Mouse (Mus musculus) R1 (cell line): ENCODE data around the gene Ppp4c.
"Not testable (repeated sequence)": the region's sequence is repeated elsewhere in the genome, so short reads cannot be mapped to it uniquely, and the experiment has no call there.

ENCODE experiments used
- DNase-seq: peaks from one replicate; pipeline ENCODE4 v3.0.0-alpha.2; 2018; ENCODE audit warnings: low read depth, low spot score

Gene Ppp4c

GRCm38 (mm10) chr7:126781661-126782370, 10.5 kb downstream of the Ppp4c start:
- no peak for DNase-seq

- DNase-seq: no peak
Measured at GRCm38 (mm10) chr7:126780971-126781635, 11.2 kb downstream of the Ppp4c start, which contains the start of gene Tbx6. Gene Tbx6 (plus strand): TSS chr7:126781483.

GRCm38 (mm10) chr7:126779983-126780970, 12.0 kb downstream of the Ppp4c start:
- peak; percentile 87 for DNase-seq

GRCm38 (mm10) chr7:126779101-126779500, 13.2 kb downstream of the Ppp4c start:
- DNase-seq: not testable (repeated sequence)

GRCm38 (mm10) chr7:126778147-126778546, 14.1 kb downstream of the Ppp4c start:
- DNase-seq: no peak

GRCm38 (mm10) chr7:126777476-126777875, 14.8 kb downstream of the Ppp4c start:
- DNase-seq: no peak

GRCm38 (mm10) chr7:126776598-126777057, 15.7 kb downstream of the Ppp4c start, which contains the start of gene Ypel3:
Gene Ypel3 (plus strand): TSS chr7:126776955.
- peak; percentile 81 for DNase-seq

- no peak for DNase-seq
Measured at GRCm38 (mm10) chr7:126775978-126776234, 16.4 kb downstream of the Ppp4c start.

GRCm38 (mm10) chr7:126775185-126775977, 16.9 kb downstream of the Ppp4c start:
- DNase-seq: no peak

GRCm38 (mm10) chr7:126774463-126774862, 17.8 kb downstream of the Ppp4c start:
- DNase-seq: no peak

GRCm38 (mm10) chr7:126773351-126773750, 18.9 kb downstream of the Ppp4c start:
- DNase-seq: no peak

- no peak for DNase-seq
Measured at GRCm38 (mm10) chr7:126770784-126771183, 21.5 kb downstream of the Ppp4c start.

- no peak for DNase-seq
Measured at GRCm38 (mm10) chr7:126767001-126767400, 25.3 kb downstream of the Ppp4c start.

GRCm38 (mm10) chr7:126766201-126766600, 26.1 kb downstream of the Ppp4c start, which contains the start of gene Gdpd3:
Gene Gdpd3 (plus strand): TSS chr7:126766334.
- DNase-seq: no peak

GRCm38 (mm10) chr7:126765540-126765939, 26.8 kb downstream of the Ppp4c start:
- no peak for DNase-seq

GRCm38 (mm10) chr7:126762471-126763008, 29.8 kb downstream of the Ppp4c start:
- no peak for DNase-seq

- DNase-seq: no peak
Measured at GRCm38 (mm10) chr7:126761529-126762067, 30.7 kb downstream of the Ppp4c start.

GRCm38 (mm10) chr7:126760956-126761355, 31.3 kb downstream of the Ppp4c start:
- DNase-seq: no peak

- DNase-seq: peak; percentile 62
Measured at GRCm38 (mm10) chr7:126760391-126760802, 31.9 kb downstream of the Ppp4c start.

GRCm38 (mm10) chr7:126759672-126760390, 32.5 kb downstream of the Ppp4c start:
- no peak for DNase-seq
